Mouse (Mus musculus): ENCODE data around the gene Kbtbd12.

Gene Kbtbd12

DNA sequence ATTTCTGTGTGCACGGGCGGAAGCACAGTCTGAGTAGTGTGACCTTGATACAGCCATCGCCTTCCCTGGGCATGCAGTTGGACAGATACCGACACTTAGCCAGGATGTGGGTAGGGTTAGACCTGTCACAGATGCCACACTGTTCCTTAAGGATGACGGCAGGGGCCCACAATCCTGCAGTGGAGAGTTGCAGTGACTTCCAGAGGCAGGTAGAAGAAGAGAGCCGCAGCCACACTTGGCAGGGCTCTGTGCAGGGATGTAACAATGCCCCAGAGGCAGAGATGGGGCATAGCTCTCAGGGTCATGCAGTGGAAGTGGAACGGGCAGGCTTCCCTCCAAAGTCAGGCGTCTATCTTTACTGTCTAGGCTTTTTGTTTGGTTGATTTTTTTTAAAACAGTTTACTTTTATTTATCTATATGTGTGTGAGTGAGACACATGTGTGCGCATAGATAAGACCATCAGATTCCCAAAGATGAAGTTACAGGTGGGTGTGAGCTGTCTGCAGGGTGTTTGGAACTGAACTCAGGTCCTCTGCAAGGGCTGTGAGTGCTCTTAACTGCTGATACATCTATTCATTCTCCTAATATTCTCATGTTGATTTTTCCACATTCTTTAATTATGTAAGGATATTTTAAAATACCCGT is 89.2 kb downstream of the Kbtbd12 start:
- no peak for DNase-seq

- DNase-seq: no peak
Observed at GRCm38 (mm10) chr6:88545397-88545790, 92.4 kb downstream of the Kbtbd12 start.

DNA sequence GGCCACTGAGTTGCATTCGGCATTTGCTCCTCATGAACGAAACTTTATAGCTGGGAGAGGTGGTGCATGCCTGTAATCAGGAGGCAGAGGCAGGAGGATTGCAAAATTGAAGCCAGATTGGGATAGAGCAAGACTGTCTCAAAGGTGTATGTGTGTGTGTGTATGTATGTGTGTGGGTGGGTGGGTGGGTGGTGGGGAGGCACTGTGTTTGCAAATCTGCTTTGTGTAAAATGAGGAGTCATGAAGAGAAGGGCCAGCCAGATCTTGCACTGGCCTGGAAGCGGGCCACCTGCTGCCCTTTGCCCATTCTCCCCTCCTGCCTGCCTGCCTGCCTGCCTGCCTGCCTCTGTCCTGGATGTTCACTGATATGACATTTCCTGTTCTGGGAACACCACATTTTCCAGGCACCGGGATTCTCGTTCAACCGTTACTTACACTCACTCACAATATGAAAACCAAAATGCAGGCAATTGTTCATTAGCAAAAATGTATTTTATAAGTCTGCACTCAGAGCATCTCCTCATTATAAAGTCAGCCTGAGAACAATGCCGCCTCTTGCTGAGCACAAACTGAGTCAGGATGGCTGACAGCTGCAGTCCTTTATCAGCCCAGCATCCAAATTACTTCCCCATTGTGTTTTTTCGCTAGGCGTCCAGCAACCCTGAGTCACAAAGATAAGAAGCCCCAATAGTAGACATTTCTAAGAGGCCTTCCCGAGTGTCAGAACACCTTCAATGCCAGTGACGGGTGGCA is 92.9 kb downstream of the Kbtbd12 start:
- no peak for DNase-seq

DNA sequence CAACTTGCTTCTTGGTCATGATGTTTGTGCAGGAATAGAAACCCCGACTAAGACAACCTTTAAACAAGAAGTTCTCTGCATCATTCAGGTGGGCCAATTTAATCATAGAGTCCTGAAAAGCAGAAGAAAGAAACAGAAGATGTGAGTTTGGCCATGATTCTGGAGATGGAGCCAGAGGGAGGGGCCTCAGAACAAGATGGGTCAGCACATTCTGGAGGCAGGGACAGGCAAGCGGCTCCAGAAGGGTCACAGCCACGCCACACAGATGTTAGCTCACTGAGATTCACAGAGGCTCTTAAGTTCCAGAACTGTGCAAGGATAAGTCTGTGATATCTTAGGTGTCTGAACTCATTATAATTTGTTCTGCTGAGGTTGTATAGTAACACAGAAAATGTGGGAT is 93.5 kb downstream of the Kbtbd12 start:
- DNase-seq: no peak

GRCm38 (mm10) chr6:88540093-88540755 is 97.5 kb downstream of the Kbtbd12 start:
- DNase-seq: no peak

GRCm38 (mm10) chr6:88530306-88530705 is 107.4 kb downstream of the Kbtbd12 start:
- DNase-seq: no peak

DNA sequence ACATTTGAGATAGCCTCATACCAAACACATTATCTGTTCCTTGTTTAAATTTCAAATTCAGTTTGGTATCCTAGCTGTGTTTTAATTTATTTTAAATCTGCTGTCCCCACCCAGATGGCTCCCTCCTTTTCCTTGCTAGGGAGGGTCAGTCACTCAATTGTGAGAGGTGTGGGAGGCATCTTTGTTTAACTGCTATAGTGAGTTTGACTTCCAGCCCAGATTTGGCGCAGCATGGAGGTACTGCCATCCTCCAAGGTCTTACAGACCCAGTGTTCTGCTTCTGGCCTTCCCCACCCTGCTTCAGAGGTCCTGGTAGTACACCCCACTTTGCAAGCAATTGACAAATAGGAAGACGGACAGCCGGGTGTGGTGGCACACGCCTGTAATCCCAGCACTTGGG is 113.7 kb downstream of the Kbtbd12 start:
- DNase-seq: no peak

GRCm38 (mm10) chr6:88523451-88523850 is 114.3 kb downstream of the Kbtbd12 start:
- DNase-seq: no peak

- DNase-seq: no peak
Observed at GRCm38 (mm10) chr6:88523043-88523442, 114.7 kb downstream of the Kbtbd12 start.

DNA sequence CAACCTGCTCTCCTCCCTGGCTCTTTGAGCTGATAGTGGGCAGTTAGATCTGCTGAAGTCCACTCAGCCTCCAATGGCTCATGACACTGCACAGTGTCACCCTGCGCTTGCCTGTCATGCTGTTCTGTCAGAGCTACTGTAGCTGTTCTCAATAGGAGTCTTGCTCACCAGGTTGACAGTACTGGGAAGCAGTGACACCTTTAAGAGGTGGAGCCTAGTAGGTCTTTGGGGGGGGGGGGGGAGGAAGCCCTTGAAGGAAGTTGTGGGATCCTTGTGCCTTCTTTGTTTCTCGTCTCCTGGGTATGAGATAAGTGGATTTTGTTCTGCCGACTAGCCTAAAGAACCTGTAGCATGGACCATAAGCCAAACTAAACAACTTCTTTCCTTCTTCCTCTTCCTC is 115.1 kb downstream of the Kbtbd12 start:
- DNase-seq: no peak

DNA sequence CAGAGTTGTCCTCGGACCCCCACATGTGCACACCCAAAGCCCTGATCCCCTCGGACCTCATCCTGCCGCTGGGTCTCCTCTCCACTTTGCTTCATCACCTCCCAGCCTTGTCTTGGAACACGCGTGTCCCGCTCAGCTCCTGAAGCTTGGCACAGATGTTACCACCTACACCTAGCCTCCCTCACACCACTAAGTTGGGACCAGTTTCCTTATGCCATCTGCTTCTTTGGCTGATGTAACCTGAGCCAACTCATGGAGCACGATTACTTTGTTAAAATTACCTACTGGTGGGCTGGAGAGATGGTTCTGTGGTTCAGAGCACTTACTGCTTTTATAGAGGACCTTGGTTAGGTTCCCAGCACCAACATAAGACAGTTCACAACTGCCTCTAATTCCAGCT is 115.9 kb downstream of the Kbtbd12 start:
- no peak for DNase-seq

DNA sequence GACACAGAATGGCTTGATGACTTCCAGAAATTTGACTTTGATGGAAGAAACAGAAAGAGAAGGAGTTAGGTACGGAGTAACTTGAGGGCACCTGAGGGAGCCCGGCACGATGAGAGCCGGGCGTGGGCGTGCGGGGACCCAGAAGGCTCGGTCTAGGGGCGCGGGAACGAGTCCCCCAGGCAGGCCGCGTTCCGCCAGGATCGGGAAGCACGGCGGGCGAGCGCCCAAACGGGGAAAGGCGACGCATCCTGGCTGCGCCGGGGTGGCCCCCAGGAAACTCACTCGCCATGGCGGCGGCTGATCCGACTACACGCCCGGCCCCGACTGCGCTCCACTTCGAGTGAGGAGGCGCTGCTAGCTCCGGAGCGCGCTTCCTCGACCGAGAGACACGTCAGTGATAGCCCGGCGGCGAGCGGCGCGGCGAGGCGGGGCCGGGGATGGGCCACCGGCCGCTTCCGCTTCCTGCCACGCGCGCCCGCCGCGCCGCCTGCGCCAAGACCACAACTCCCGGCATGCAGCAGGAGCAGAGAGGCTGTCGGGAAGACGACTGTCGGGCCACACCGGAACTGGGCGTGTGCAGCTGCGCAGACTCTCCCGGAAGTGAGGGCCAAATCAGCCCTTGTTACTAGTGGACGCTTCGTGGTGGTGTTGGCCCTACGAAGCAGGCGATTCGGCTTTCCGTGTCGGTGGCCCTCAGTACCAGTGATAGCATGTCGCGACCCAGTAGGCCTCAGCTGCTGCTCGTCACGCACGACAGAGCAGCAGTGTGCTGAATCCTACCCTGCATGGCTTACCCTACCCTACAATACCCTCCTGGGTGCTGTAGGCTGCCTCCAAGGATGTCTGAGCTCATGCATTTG is 119.1 kb downstream of the Kbtbd12 start, which contains the start of gene Sec61a1:
TSS of gene Sec61a1 (minus strand) at position 502 of the 860 bp plus-strand sequence.
- DNase-seq: peak; percentile 94

DNA sequence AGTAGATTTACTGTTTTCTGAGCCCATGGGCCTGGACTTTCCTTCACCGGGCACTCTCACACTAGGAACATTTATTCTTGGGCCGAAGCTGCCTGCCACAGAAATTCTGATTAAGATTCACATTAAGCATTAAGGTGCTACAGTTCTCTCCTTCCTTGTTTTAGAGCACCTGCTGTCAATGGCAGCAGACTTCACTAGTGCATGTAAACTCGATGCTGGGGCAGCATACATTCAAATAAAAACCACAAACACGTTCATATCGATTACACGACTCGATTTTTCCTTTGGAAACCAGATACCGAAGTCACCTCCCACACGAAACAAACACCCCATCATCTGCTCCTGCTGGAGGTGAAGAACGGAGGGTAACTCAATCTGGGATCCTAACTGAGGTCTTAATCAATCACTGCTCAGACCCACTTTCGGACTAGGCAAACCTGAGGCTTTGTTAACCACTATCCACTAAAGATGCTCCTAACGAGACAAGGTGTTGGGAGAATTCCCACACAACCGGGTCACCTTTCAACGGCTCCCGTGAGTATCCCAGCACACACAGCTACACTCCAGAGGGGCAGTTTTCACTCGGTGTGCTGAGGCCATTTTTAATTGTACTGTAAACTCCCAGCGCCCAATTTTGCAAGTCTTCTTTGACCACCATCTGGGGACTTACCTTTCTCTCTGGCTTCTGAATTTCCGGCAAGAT is 119.9 kb downstream of the Kbtbd12 start:
- DNase-seq: no peak

GRCm38 (mm10) chr6:88516667-88517066 is 121.1 kb downstream of the Kbtbd12 start:
- no peak for DNase-seq

DNA sequence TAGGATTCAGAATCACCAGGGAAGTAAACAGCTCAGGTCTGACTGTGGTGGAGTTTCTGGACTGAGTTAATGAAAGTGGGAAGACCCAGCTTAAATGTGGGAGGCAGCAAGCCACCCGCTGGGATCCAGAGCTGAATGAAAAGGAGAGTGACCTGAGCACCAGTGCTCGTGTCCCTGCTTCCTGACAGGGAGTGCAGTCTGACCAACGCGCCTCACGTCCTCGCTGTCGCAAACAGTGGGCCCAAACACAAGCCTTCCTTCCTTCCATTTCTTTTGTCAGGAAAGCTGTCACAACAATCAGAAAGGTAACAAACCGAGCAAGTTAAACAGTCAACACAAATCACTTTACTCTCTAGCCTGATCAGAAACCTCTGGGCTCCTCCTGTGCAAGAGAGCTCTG is 121.8 kb downstream of the Kbtbd12 start:
- no peak for DNase-seq

DNA sequence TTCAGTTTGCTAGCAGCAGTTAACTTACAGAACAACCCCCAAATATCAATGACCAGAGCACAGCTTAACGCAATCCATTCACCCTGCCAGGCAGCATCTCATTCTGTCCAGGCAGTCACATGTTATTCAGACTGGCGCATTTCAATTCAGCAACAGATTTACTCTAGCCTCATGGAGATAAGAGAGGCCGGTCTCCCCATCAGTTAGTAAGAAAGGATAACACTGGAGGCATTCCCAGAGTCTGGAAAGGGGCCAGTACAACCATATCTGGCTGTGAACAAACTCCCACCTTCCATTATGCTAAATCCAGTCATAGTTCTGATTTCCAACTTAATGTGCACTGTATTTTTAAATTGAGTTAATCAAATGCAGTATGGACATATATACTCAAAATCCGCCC is 123.2 kb downstream of the Kbtbd12 start:
- DNase-seq: no peak

GRCm38 (mm10) chr6:88513984-88514383 is 123.8 kb downstream of the Kbtbd12 start:
- no peak for DNase-seq

GRCm38 (mm10) chr6:88503044-88503443 is 134.7 kb downstream of the Kbtbd12 start:
- no peak for DNase-seq

- DNase-seq: no peak
Observed at GRCm38 (mm10) chr6:88502030-88502970, 135.4 kb downstream of the Kbtbd12 start.

- DNase-seq: no peak
Observed at GRCm38 (mm10) chr6:88500405-88500767, 137.4 kb downstream of the Kbtbd12 start.
